Mouse (Mus musculus): Measurements from ENCODE around the gene Ankrd6. TPM values are rescaled to one million over a fixed set of nuclear protein-coding genes. Genes with fewer than 3 reads are reported as not detected.

Ankrd6 gene
- total and polyA plus RNA-seq, 3 experiments = 1.3 to 2.1 (median 1.6) TPM

GRCm38 (mm10) chr4:32820676-32821075 is 130.0 kb downstream of the Ankrd6 start:
- Histone ChIP-seq H3K9me3 (replicated peaks; ENCODE audit: low read length) (no peaks in the 10 kb centered on the region), H3K4me2 (ENCODE audit: insufficient read depth, low read depth, poor library complexity, severe bottlenecking) (no peak overlapping the region), H3K27ac (ENCODE audit: insufficient read depth, low read depth) (no peak overlapping the region), H3K36me3 (replicated peaks in 1 of 2; ENCODE audit: control insufficient read depth in 1 of 2, insufficient read depth in 1 of 2, low read length in 1 of 2) (peaks cover 0 to 2% of the 10 kb centered on the region in 2 experiments), H3K4me3 (replicated peaks in 1 of 3; ENCODE audit: low read depth in 2 of 3, low read length in 2 of 3, poor library complexity in 1 of 3) (no peak overlapping the region), H3K27me3 (replicated peaks) (no peaks in the 10 kb centered on the region), H3K4me1 (ENCODE audit: control insufficient read depth in 1 of 2, insufficient read depth in 2 of 2) (no peaks in the 10 kb centered on the region), H3K9ac (ENCODE audit: insufficient read depth, low read depth) (no peak overlapping the region), H3K79me2 (replicated peaks; ENCODE audit: control insufficient read depth, extremely low read depth, insufficient read depth, poor library complexity, severe bottlenecking) (no peaks in the 10 kb centered on the region)
- in situ Hi-C loops (cut with MboI; ENCODE audit: low pct_ligation_motif_present, low pct_unique_long_range_greater_than_20kb, low sequenced_read_pairs) = no loop called here
- no peak for DNase-seq (ENCODE audit: extremely low read depth)
- TF ChIP-seq CHD1 (IDR thresholded peaks at IDR 0.05; ENCODE audit: low read depth, low read length) (no peak), POLR2A (IDR thresholded peaks at IDR 0.05; ENCODE audit: low read depth, low read length) (no peak), RCOR1 (conservative IDR thresholded peaks at IDR 0.05; ENCODE audit: low read depth, low read length) (no peak), MYC (IDR thresholded peaks at IDR 0.05; ENCODE audit: low read depth, low read length) (no peak), HCFC1 (IDR thresholded peaks at IDR 0.05; ENCODE audit: low read depth, low read length) (no peak), MXI1 (IDR thresholded peaks at IDR 0.05; ENCODE audit: low read depth, low read length) (no peak), CHD2 (IDR thresholded peaks at IDR 0.05; ENCODE audit: low read length) (no peak), GABPA (IDR thresholded peaks at IDR 0.05; ENCODE audit: insufficient replicate concordance, low read depth, low read length) (no peak), EP300 (IDR thresholded peaks at IDR 0.05; ENCODE audit: low read length) (no peak), MAX (IDR thresholded peaks at IDR 0.05; ENCODE audit: low read length) (no peak), USF1 (IDR thresholded peaks at IDR 0.05; ENCODE audit: low read depth, low read length) (no peak), ZKSCAN1 (IDR thresholded peaks at IDR 0.05; ENCODE audit: borderline replicate concordance, low read depth, low read length) (no peak)
- dilution Hi-C loops (cut with MboI; ENCODE audit: extremely low pct_ligation_motif_present, extremely low pct_unique_long_range_greater_than_20kb, low sequenced_read_pairs) = no loop called here

GRCm38 (mm10) chr4:32817478-32817877 is 133.2 kb downstream of the Ankrd6 start:
- no peaks in the 10 kb centered on the region for H3K27me3 ChIP-seq (replicated peaks)
- H3K36me3 ChIP-seq (replicated peaks in 1 of 2; ENCODE audit: control insufficient read depth in 1 of 2, insufficient read depth in 1 of 2, low read length in 1 of 2) = peaks cover 0 to 2% of the 10 kb centered on the region in 2 experiments
- H3K9me3 ChIP-seq (replicated peaks; ENCODE audit: low read length) = no peaks in the 10 kb centered on the region
- DNase-seq (ENCODE audit: extremely low read depth) = no peak
- no peaks in the 10 kb centered on the region for H3K79me2 ChIP-seq (replicated peaks; ENCODE audit: control insufficient read depth, extremely low read depth, insufficient read depth, poor library complexity, severe bottlenecking)
- in situ Hi-C loops (cut with MboI; ENCODE audit: low pct_ligation_motif_present, low pct_unique_long_range_greater_than_20kb, low sequenced_read_pairs) = no loop called here
- H3K4me2 ChIP-seq (ENCODE audit: insufficient read depth, low read depth, poor library complexity, severe bottlenecking) = no peak overlapping the region
- no peak for TF ChIP-seq JUND (conservative IDR thresholded peaks at IDR 0.05; ENCODE audit: low read depth, low read length)
- no peak for TF ChIP-seq SIN3A (IDR thresholded peaks at IDR 0.05; ENCODE audit: low read length)
- TF ChIP-seq CHD1 (IDR thresholded peaks at IDR 0.05; ENCODE audit: low read depth, low read length) = no peak
- no peak for TF ChIP-seq MXI1 (IDR thresholded peaks at IDR 0.05; ENCODE audit: low read depth, low read length)
- TF ChIP-seq USF2 (conservative IDR thresholded peaks at IDR 0.05; ENCODE audit: low read depth, low read length) = no peak
- TF ChIP-seq ELF1 (IDR thresholded peaks at IDR 0.05; ENCODE audit: low read depth, low read length) = no peak
- TF ChIP-seq CHD2 (IDR thresholded peaks at IDR 0.05; ENCODE audit: low read length) = no peak
- TF ChIP-seq ZNF384 (IDR thresholded peaks at IDR 0.05; ENCODE audit: low read depth, low read length) = no peak
- no peak for TF ChIP-seq IRF4 (IDR thresholded peaks at IDR 0.05; ENCODE audit: low read depth, low read length)
- no peak for TF ChIP-seq ZMIZ1 (IDR thresholded peaks at IDR 0.05; ENCODE audit: low read depth, low read length)
- no peak for TF ChIP-seq EP300 (IDR thresholded peaks at IDR 0.05; ENCODE audit: low read length)
- no peak overlapping the region for H3K9ac ChIP-seq (ENCODE audit: insufficient read depth, low read depth)
- dilution Hi-C loops (cut with MboI; ENCODE audit: extremely low pct_ligation_motif_present, extremely low pct_unique_long_range_greater_than_20kb, low sequenced_read_pairs) = no loop called here
- no peaks in the 10 kb centered on the region for H3K4me1 ChIP-seq (ENCODE audit: control insufficient read depth in 1 of 2, insufficient read depth in 2 of 2)
- no peak overlapping the region for H3K27ac ChIP-seq (ENCODE audit: insufficient read depth, low read depth)
- H3K4me3 ChIP-seq (replicated peaks in 1 of 3; ENCODE audit: low read depth in 2 of 3, low read length in 2 of 3, poor library complexity in 1 of 3) = no peak overlapping the region
